Mouse (Mus musculus): ENCODE data around the gene Cdh16. TPM values are rescaled to one million over a fixed set of nuclear protein-coding genes. Genes with fewer than 3 reads are reported as not detected.

Gene Cdh16
- polyA plus RNA-seq, 1 experiment = not detected

DNA sequence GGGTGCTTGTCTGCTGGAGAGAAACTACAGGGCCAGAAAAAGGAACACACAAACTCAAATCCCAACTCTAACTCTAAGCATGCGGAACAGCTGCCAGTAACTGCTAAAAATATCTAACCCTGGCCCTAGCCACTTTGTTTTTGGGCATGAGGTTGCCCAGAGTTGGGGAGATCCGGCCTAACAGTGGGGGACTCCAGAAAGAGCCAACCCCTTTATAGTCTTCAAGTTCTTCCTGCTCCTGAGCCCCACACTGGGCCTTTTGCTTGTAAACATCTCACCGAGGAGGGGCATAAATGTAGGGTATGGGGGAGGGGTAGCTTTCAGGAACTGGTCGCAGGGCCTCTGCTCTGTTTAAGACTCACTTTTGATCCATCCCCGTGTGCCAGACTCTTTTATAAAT lies 7.8 kb upstream of the Cdh16 start:
- TF ChIP-seq EP300 (IDR thresholded peaks at IDR 0.05; ENCODE audit: insufficient read depth, low read depth, low read length) = no peak
- no peak for TF ChIP-seq POLR2A (IDR thresholded peaks at IDR 0.05; ENCODE audit: insufficient read depth, low read length)
- no peak for TF ChIP-seq CTCF (IDR thresholded peaks at IDR 0.05; ENCODE audit: low read depth, low read length)
- H3K27ac ChIP-seq (ENCODE audit: insufficient read depth, low read length) = no peak overlapping the region
- H3K4me3 ChIP-seq (ENCODE audit: low read depth, low read length) = no peak overlapping the region
- H3K4me1 ChIP-seq (ENCODE audit: control insufficient read depth, insufficient read depth, low read length) = no peaks in the 10 kb centered on the region
- H3K27me3 ChIP-seq (ENCODE audit: control insufficient read depth, insufficient read depth, low read length, poor library complexity, severe bottlenecking) = peaks cover 6% of the 10 kb centered on the region
- no peaks in the 10 kb centered on the region for H3K9me3 ChIP-seq (replicated peaks; ENCODE audit: control insufficient read depth, insufficient read depth, low read length, poor library complexity, severe bottlenecking)
- H3K36me3 ChIP-seq (ENCODE audit: control insufficient read depth, insufficient read depth, low read length, poor library complexity, severe bottlenecking) = no peaks in the 10 kb centered on the region
- H3K9ac ChIP-seq (ENCODE audit: low read depth, poor library complexity, severe bottlenecking) = no peak overlapping the region

DNA sequence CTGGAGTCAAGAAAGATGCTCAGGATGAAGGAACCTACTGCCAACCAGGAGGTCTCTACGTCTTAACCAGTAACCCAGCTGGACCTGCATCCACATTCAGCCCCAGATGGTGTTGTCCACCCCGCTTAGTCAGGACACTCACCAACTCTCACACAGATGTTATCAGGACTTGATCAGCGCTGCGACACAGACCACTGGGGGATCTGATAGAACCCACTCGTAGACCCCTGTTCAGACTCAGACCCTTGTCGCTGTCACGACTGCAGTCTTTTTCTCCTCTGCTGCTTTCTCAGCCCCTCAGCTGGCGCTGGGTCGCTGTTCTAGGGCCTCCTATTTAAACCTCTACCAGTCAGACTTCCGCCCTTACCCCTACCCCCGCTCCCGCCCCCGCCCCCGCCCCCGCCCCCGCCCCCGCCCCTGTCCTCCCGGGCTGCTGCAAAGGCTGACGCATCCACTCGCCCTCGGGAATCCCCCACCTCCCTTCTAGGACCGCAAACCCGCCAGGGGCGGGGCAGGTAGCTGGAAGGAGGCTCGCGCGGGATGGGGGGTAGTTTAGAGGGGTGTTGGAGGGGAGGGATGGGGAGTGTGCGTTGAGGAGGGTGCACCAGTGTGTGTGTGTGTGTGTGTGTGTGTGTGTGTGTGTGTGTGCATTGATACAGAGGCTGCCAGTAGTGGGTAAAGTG lies 6.9 kb upstream of the Cdh16 start, which contains the start of gene Rrad:
Gene Rrad, minus strand, starts transcription at position 347 of the 683 bp plus-strand sequence.
- no peak for TF ChIP-seq EP300 (IDR thresholded peaks at IDR 0.05; ENCODE audit: insufficient read depth, low read depth, low read length)
- TF ChIP-seq CTCF (IDR thresholded peaks at IDR 0.05; ENCODE audit: low read depth, low read length) = no peak
- TF ChIP-seq POLR2A (IDR thresholded peaks at IDR 0.05; ENCODE audit: insufficient read depth, low read length) = no peak
- Histone ChIP-seq H3K27me3 (ENCODE audit: control insufficient read depth, insufficient read depth, low read length, poor library complexity, severe bottlenecking) (peaks cover 6% of the 10 kb centered on the region), H3K9ac (ENCODE audit: low read depth, poor library complexity, severe bottlenecking) (peak within 1 kb of the TSS; percentile 2; the same call in 1 of the 2 replicates), H3K4me3 (ENCODE audit: low read depth, low read length) (peak within 1 kb of the TSS; percentile 55), H3K27ac (ENCODE audit: insufficient read depth, low read length) (no peak within 1 kb of the TSS), H3K9me3 (replicated peaks; ENCODE audit: control insufficient read depth, insufficient read depth, low read length, poor library complexity, severe bottlenecking) (no peaks in the 10 kb centered on the region), H3K4me1 (ENCODE audit: control insufficient read depth, insufficient read depth, low read length) (no peaks in the 10 kb centered on the region), H3K36me3 (ENCODE audit: control insufficient read depth, insufficient read depth, low read length, poor library complexity, severe bottlenecking) (no peaks in the 10 kb centered on the region)

DNA sequence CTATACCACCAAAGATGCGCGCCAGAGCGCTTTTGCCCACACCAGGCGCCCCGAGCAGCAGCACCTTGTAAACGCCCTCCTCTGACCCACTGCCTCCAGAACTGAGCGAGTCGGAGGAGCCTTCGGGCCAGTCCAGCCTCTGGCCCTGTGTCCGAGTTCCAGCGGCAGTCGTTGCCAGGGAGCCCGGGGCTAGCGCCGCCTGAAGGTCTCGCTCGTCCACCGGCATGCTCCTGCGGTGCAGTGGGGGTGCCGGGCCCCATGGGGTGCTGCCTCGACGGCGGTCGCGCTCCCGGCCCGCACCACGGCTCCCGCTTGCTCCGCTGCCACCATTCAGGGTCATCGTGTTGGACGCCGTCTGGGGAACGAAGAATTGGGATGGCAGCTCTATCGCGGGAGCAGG lies 6.4 kb upstream of the Cdh16 start:
- H3K27ac ChIP-seq (ENCODE audit: insufficient read depth, low read length) = no peak overlapping the region
- TF ChIP-seq EP300 (IDR thresholded peaks at IDR 0.05; ENCODE audit: insufficient read depth, low read depth, low read length) (no peak), CTCF (IDR thresholded peaks at IDR 0.05; ENCODE audit: low read depth, low read length) (no peak), POLR2A (IDR thresholded peaks at IDR 0.05; ENCODE audit: insufficient read depth, low read length) (no peak)

DNA sequence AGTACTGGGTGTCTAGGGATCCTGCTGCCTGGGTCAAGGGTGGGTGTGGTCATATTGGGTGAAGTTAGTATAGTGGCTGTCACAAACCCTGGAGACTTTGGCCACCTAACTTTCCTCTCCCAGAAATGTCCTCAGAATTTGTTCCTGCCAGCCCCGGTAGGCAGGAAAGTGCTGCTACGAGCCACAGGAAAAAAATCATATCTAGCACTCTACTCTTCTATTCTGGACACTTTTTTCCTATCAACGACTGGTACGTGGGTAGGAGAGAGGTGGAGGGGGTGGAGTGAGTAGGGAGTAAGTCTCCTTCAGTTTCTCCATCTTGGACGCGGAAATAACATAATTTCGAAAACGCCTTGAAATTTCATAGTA lies 5.9 kb upstream of the Cdh16 start:
- Histone ChIP-seq H3K4me1 (ENCODE audit: control insufficient read depth, insufficient read depth, low read length) (no peaks in the 10 kb centered on the region), H3K36me3 (ENCODE audit: control insufficient read depth, insufficient read depth, low read length, poor library complexity, severe bottlenecking) (no peaks in the 10 kb centered on the region), H3K4me3 (ENCODE audit: low read depth, low read length) (peak overlapping the region; percentile 55; the same call in 1 of the 2 replicates), H3K27ac (ENCODE audit: insufficient read depth, low read length) (no peak overlapping the region), H3K9me3 (replicated peaks; ENCODE audit: control insufficient read depth, insufficient read depth, low read length, poor library complexity, severe bottlenecking) (no peaks in the 10 kb centered on the region), H3K27me3 (ENCODE audit: control insufficient read depth, insufficient read depth, low read length, poor library complexity, severe bottlenecking) (peaks cover 6% of the 10 kb centered on the region), H3K9ac (ENCODE audit: low read depth, poor library complexity, severe bottlenecking) (0 out of 2 replicates have a peak overlapping the region, but pooled peaks have one; percentile 2)
- TF ChIP-seq CTCF (IDR thresholded peaks at IDR 0.05; ENCODE audit: low read depth, low read length) = no peak
- TF ChIP-seq EP300 (IDR thresholded peaks at IDR 0.05; ENCODE audit: insufficient read depth, low read depth, low read length) = no peak
- TF ChIP-seq POLR2A (IDR thresholded peaks at IDR 0.05; ENCODE audit: insufficient read depth, low read length) = no peak

More for the DNA sequence above, 6.4 kb upstream of the Cdh16 start:
- H3K4me3 ChIP-seq (ENCODE audit: low read depth, low read length) = peak overlapping the region; percentile 55
- peak overlapping the region; percentile 2; the same call in 1 of the 2 replicates for H3K9ac ChIP-seq (ENCODE audit: low read depth, poor library complexity, severe bottlenecking)
- no peaks in the 10 kb centered on the region for H3K9me3 ChIP-seq (replicated peaks; ENCODE audit: control insufficient read depth, insufficient read depth, low read length, poor library complexity, severe bottlenecking)
- no peaks in the 10 kb centered on the region for H3K36me3 ChIP-seq (ENCODE audit: control insufficient read depth, insufficient read depth, low read length, poor library complexity, severe bottlenecking)
- no peaks in the 10 kb centered on the region for H3K4me1 ChIP-seq (ENCODE audit: control insufficient read depth, insufficient read depth, low read length)
- peaks cover 6% of the 10 kb centered on the region for H3K27me3 ChIP-seq (ENCODE audit: control insufficient read depth, insufficient read depth, low read length, poor library complexity, severe bottlenecking)

DNA sequence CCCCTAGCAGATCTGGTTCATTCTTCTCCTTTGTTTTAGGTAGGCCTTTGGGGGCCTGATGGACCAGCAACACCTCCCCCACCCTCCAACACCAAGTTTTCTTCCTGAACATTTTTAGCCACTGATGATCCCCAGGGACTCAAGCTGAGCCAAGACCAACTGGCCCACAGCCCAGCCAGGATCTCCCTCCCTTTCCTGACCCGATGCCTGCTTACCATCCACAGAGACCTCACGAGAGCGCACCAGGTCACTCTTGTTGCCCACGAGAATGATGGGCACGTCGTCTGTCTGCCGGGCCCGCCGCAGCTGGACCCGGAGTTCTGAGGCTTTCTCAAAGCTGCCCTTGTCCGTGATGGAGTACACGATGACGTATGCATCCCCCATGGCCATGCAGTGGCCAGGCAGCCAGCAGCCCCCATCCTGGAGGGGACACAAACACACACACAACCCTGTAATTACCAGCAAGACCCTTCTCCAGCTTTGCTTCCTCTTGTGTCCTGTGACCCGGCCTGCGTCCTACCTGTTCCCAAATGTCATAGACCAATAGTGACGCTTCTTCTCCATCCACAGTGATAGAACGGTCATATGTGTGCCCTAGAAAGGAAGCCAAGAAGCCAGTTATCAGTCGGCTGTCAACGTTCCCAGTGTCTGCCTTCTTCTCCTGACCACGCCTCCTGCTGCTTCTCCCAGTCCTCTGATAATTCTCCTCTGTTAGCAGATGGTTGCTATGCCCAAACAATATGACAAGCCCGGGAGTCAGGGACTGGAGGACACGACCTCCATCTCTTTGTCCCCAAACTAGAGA lies 5.3 kb upstream of the Cdh16 start:
- H3K27ac ChIP-seq (ENCODE audit: insufficient read depth, low read length) = no peak overlapping the region
- no peak overlapping the region for H3K4me3 ChIP-seq (ENCODE audit: low read depth, low read length)
- H3K27me3 ChIP-seq (ENCODE audit: control insufficient read depth, insufficient read depth, low read length, poor library complexity, severe bottlenecking) = peaks cover 6% of the 10 kb centered on the region
- H3K4me1 ChIP-seq (ENCODE audit: control insufficient read depth, insufficient read depth, low read length) = no peaks in the 10 kb centered on the region
- H3K9me3 ChIP-seq (replicated peaks; ENCODE audit: control insufficient read depth, insufficient read depth, low read length, poor library complexity, severe bottlenecking) = no peaks in the 10 kb centered on the region
- TF ChIP-seq POLR2A (IDR thresholded peaks at IDR 0.05; ENCODE audit: insufficient read depth, low read length) (no peak), CTCF (IDR thresholded peaks at IDR 0.05; ENCODE audit: low read depth, low read length) (no peak), EP300 (IDR thresholded peaks at IDR 0.05; ENCODE audit: insufficient read depth, low read depth, low read length) (no peak)
- H3K9ac ChIP-seq (ENCODE audit: low read depth, poor library complexity, severe bottlenecking) = no peak overlapping the region
- H3K36me3 ChIP-seq (ENCODE audit: control insufficient read depth, insufficient read depth, low read length, poor library complexity, severe bottlenecking) = no peaks in the 10 kb centered on the region

DNA sequence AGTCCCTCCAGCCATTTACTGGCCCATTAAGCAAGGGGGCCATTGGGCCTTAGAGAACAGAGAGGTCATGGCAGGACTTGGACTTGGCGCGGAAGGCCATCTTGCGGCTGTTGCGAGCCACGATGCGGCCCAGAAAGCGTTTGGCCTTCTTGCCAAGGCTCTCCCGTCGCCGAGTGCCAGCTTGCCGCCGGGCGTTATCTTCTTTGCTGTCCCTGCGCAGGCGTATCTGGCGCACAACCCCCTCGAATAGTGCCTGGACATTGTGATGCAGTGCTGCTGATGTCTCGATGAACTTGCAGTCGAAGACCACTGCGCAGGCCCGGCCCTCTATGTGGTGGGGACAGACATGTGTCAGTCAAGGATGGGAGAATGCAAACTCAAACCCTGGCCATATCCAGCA lies 4.2 kb upstream of the Cdh16 start:
- Histone ChIP-seq H3K36me3 (ENCODE audit: control insufficient read depth, insufficient read depth, low read length, poor library complexity, severe bottlenecking) (no peaks in the 10 kb centered on the region), H3K4me1 (ENCODE audit: control insufficient read depth, insufficient read depth, low read length) (no peaks in the 10 kb centered on the region), H3K4me3 (ENCODE audit: low read depth, low read length) (no peak overlapping the region), H3K9me3 (replicated peaks; ENCODE audit: control insufficient read depth, insufficient read depth, low read length, poor library complexity, severe bottlenecking) (no peaks in the 10 kb centered on the region), H3K27me3 (ENCODE audit: control insufficient read depth, insufficient read depth, low read length, poor library complexity, severe bottlenecking) (peaks cover 6% of the 10 kb centered on the region), H3K9ac (ENCODE audit: low read depth, poor library complexity, severe bottlenecking) (no peak overlapping the region), H3K27ac (ENCODE audit: insufficient read depth, low read length) (no peak overlapping the region)
- TF ChIP-seq POLR2A (IDR thresholded peaks at IDR 0.05; ENCODE audit: insufficient read depth, low read length) (no peak), CTCF (IDR thresholded peaks at IDR 0.05; ENCODE audit: low read depth, low read length) (no peak), EP300 (IDR thresholded peaks at IDR 0.05; ENCODE audit: insufficient read depth, low read depth, low read length) (no peak)

All from ES-Bruce4 (cell line).